Comparison of ENCODE assay signal across 10 mouse cellular contexts in genomic region chr15:99089069-99089468, GRCm38 (mm10). TPM values are rescaled to one million over a fixed set of nuclear protein-coding genes. Genes with fewer than 3 reads are reported as not detected.
DNase-seq lines count a peak whose midpoint lies in the region; ATAC-seq and TF ChIP-seq lines count a peak whose summit lies in the region.
"Had no signal": no experiment of that assay in that cellular context is flagged by ENCODE, and none has a peak within 500 bp of the region (broad histone marks: within the 10 kb centered on the region; RNA-seq: fewer than 3 reads in every experiment).

No protein-coding gene starts in this region.

- no peak for TF ChIP-seq CTCF in kidney, adult 2 months (conservative IDR thresholded peaks at IDR 0.05; ENCODE audit: insufficient read depth, insufficient read length, low read depth, low read length)

- H3K9ac ChIP-seq in kidney, embryonic 16.5 days (replicated peaks; ENCODE audit: low read length), result no peak overlapping the region
- H3K9ac ChIP-seq in embryonic facial prominence, embryonic 13.5 days, result no peak overlapping the region
- H3K9ac ChIP-seq in hindbrain, embryonic 14.5 days, result 0 out of 2 replicates have a peak overlapping the region, but pooled peaks have one; percentile 39
- H3K9ac ChIP-seq in midbrain, embryonic 14.5 days (replicated peaks; ENCODE audit: low read length), result 0 out of 2 replicates have a peak overlapping the region, but pooled peaks have one; percentile 23
- H3K9ac ChIP-seq: forebrain, postnatal 0 days had no signal

- WGBS in kidney, embryonic 16.5 days, result 5% methylated on average over 14 of the region's 14 CpGs
- WGBS in kidney, adult 2 months, result 54% methylated on average over 14 of the region's 14 CpGs
- WGBS in embryonic facial prominence, embryonic 13.5 days, result 9% methylated on average over 14 of the region's 14 CpGs
- WGBS in hindbrain, embryonic 14.5 days, result 9% methylated on average over 14 of the region's 14 CpGs
- WGBS in midbrain, embryonic 14.5 days, result 7% methylated on average over 14 of the region's 14 CpGs

- peaks cover 84% of the 10 kb centered on the region for H3K27me3 ChIP-seq in kidney, embryonic 16.5 days (ENCODE audit: insufficient read depth, low read length)
- no peaks in the 10 kb centered on the region for H3K27me3 ChIP-seq in kidney, adult 2 months (replicated peaks; ENCODE audit: control insufficient read depth, insufficient read depth, low read length)
- peaks cover 100% of the 10 kb centered on the region for H3K27me3 ChIP-seq in embryonic facial prominence, embryonic 13.5 days
- H3K27me3 ChIP-seq in hindbrain, embryonic 14.5 days (ENCODE audit: control insufficient read depth, insufficient read depth, low read length), result peaks cover 74% of the 10 kb centered on the region
- peaks cover 52% of the 10 kb centered on the region for H3K27me3 ChIP-seq in midbrain, embryonic 14.5 days (ENCODE audit: control insufficient read depth, insufficient read depth, low read length)
- H3K27me3 ChIP-seq: Patski had no signal

- H3K4me1 ChIP-seq in kidney, embryonic 16.5 days (ENCODE audit: insufficient read depth, low read length), result peaks cover 36% of the 10 kb centered on the region
- H3K4me1 ChIP-seq in kidney, adult 2 months (ENCODE audit: control insufficient read depth, insufficient read depth, low read length), result peaks cover 5% of the 10 kb centered on the region; the same call in 1 of the 2 replicates
- peaks cover 28% of the 10 kb centered on the region for H3K4me1 ChIP-seq in embryonic facial prominence, embryonic 13.5 days
- peaks cover 25% of the 10 kb centered on the region for H3K4me1 ChIP-seq in hindbrain, embryonic 14.5 days (replicated peaks; ENCODE audit: control insufficient read depth, insufficient read depth, low read length)
- peaks cover 26% of the 10 kb centered on the region for H3K4me1 ChIP-seq in midbrain, embryonic 14.5 days (ENCODE audit: control insufficient read depth, insufficient read depth, low read length)

- H3K27ac ChIP-seq in kidney, embryonic 16.5 days (ENCODE audit: low read length), result no peak overlapping the region
- no peak overlapping the region for H3K27ac ChIP-seq in kidney, adult 2 months (ENCODE audit: insufficient read depth, low read depth, low read length)
- H3K27ac ChIP-seq in embryonic facial prominence, embryonic 13.5 days, result no peak overlapping the region
- 0 out of 2 replicates have a peak overlapping the region, but pooled peaks have one; percentile 6 for H3K27ac ChIP-seq in hindbrain, embryonic 14.5 days
- H3K27ac ChIP-seq in midbrain, embryonic 14.5 days (replicated peaks; ENCODE audit: low read depth, low read length), result peak overlapping the region; percentile 65; the same call in 1 of the 2 replicates

- ATAC-seq in kidney, embryonic 16.5 days (ENCODE audit: low FRiP score, low TSS enrichment), result no peak; the same call in 1 of the 2 replicates
- no peak for ATAC-seq in embryonic facial prominence, embryonic 13.5 days (ENCODE audit: insufficient number of reproducible peaks, insufficient read depth, low FRiP score, low TSS enrichment, low read depth)
- no peak for ATAC-seq in hindbrain, embryonic 14.5 days (ENCODE audit: low FRiP score)
- no peak for ATAC-seq in midbrain, embryonic 14.5 days (ENCODE audit: low FRiP score, low TSS enrichment)

- no peaks in the 10 kb centered on the region for H3K36me3 ChIP-seq in kidney, embryonic 16.5 days (ENCODE audit: insufficient read depth, low read length)
- no peaks in the 10 kb centered on the region for H3K36me3 ChIP-seq in kidney, adult 2 months (ENCODE audit: control insufficient read depth, insufficient read depth, low read length)
- no peaks in the 10 kb centered on the region for H3K36me3 ChIP-seq in embryonic facial prominence, embryonic 13.5 days
- no peaks in the 10 kb centered on the region for H3K36me3 ChIP-seq in hindbrain, embryonic 14.5 days (replicated peaks; ENCODE audit: control insufficient read depth, insufficient read depth)
- no peaks in the 10 kb centered on the region for H3K36me3 ChIP-seq in midbrain, embryonic 14.5 days (ENCODE audit: control insufficient read depth, insufficient read depth, low read length)

- TF ChIP-seq POLR2A in kidney, adult 2 months (IDR thresholded peaks at IDR 0.05; ENCODE audit: low read depth, low read length), result no peak

- no peaks in the 10 kb centered on the region for H3K9me3 ChIP-seq in kidney, embryonic 16.5 days (ENCODE audit: low read length)
- H3K9me3 ChIP-seq in embryonic facial prominence, embryonic 13.5 days, result no peaks in the 10 kb centered on the region
- no peaks in the 10 kb centered on the region for H3K9me3 ChIP-seq in hindbrain, embryonic 14.5 days (ENCODE audit: control insufficient read depth, low read length)
- no peaks in the 10 kb centered on the region for H3K9me3 ChIP-seq in midbrain, embryonic 14.5 days (ENCODE audit: control insufficient read depth, low read length)

- peak overlapping the region; percentile 40; the same call in 1 of the 2 replicates for H3K4me3 ChIP-seq in kidney, embryonic 16.5 days (ENCODE audit: low read length)
- no peak overlapping the region for H3K4me3 ChIP-seq in kidney, adult 2 months (ENCODE audit: insufficient read depth, low read depth, low read length)
- H3K4me3 ChIP-seq in embryonic facial prominence, embryonic 13.5 days, result no peak overlapping the region
- no peak overlapping the region for H3K4me3 ChIP-seq in hindbrain, embryonic 14.5 days (replicated peaks; ENCODE audit: low read length)
- H3K4me3 ChIP-seq in midbrain, embryonic 14.5 days (replicated peaks; ENCODE audit: low read depth, low read length), result peak overlapping the region; percentile 8; the same call in 1 of the 2 replicates

- H3K4me2 ChIP-seq in kidney, embryonic 16.5 days (replicated peaks; ENCODE audit: low read depth, low read length), result peak overlapping the region; percentile 52
- 0 out of 2 replicates have a peak overlapping the region, but pooled peaks have one; percentile 53 for H3K4me2 ChIP-seq in embryonic facial prominence, embryonic 13.5 days
- peak overlapping the region; percentile 46; the same call in 1 of the 2 replicates for H3K4me2 ChIP-seq in hindbrain, embryonic 14.5 days (replicated peaks)
- H3K4me2 ChIP-seq in midbrain, embryonic 14.5 days (ENCODE audit: low read length), result peak overlapping the region; percentile 46

- DNase-seq in kidney, adult 2 months, result no peak
- DNase-seq in hindbrain, embryonic 14.5 days (ENCODE audit: low spot score), result no peak
- no peak for DNase-seq in midbrain, embryonic 14.5 days
- DNase-seq in cerebellum, adult 11 months, result no peak
- DNase-seq in lung, postnatal 25 days (ENCODE audit: low spot score), result no peak
- DNase-seq: forebrain, postnatal 0 days had no signal

RNA-seq across cellular contexts. Expression of gene C1ql4, which starts 1.5 kb away (rescaled TPM):
- polyA plus RNA-seq in kidney, embryonic 16.5 days (2015; fragmentation: Nextera tagmentation; extraction: Ambion mirVana), result 0.94 and 1.2 TPM in 2 replicates
- polyA plus RNA-seq in kidney, adult 2 months (2012; rRNA removed), result 0.44 and 0.61 TPM in 2 replicates
- 0.22 TPM in 1 of 2 replicates, not detected in the other for polyA plus RNA-seq in embryonic facial prominence, embryonic 13.5 days (2015; fragmentation: Nextera tagmentation; extraction: Ambion mirVana)
- polyA plus RNA-seq in hindbrain, embryonic 14.5 days (2014; fragmentation: Nextera tagmentation; extraction: Ambion mirVana), result 4.7 and 6.6 TPM in 2 replicates
- 13.2 and 13.7 TPM in 2 replicates for polyA plus RNA-seq in midbrain, embryonic 14.5 days (2014; fragmentation: Nextera tagmentation; extraction: Ambion mirVana)
- polyA plus RNA-seq: limb, embryonic 14.5 days had no signal

RNA-seq across cellular contexts. Expression of gene Dnajc22, which starts 3.9 kb away (rescaled TPM):
- 8.0 and 10.0 TPM in 2 replicates for polyA plus RNA-seq in kidney, embryonic 16.5 days (2015; fragmentation: Nextera tagmentation; extraction: Ambion mirVana)
- polyA plus RNA-seq in kidney, adult 2 months (2012; rRNA removed), result 49.9 and 53.4 TPM in 2 replicates
- polyA plus RNA-seq in embryonic facial prominence, embryonic 13.5 days (2015; fragmentation: Nextera tagmentation; extraction: Ambion mirVana), result 0.44 and 0.52 TPM in 2 replicates
- 0.52 and 1.0 TPM in 2 replicates for polyA plus RNA-seq in hindbrain, embryonic 14.5 days (2014; fragmentation: Nextera tagmentation; extraction: Ambion mirVana)
- polyA plus RNA-seq in midbrain, embryonic 14.5 days (2014; fragmentation: Nextera tagmentation; extraction: Ambion mirVana), result 0.71 and 1.6 TPM in 2 replicates

RNA-seq across cellular contexts. Expression of gene Troap, which starts 14.7 kb away (rescaled TPM):
- polyA plus RNA-seq in kidney, embryonic 16.5 days (2015; fragmentation: Nextera tagmentation; extraction: Ambion mirVana), result 35.8 and 45.8 TPM in 2 replicates
- 0.29 and 0.33 TPM in 2 replicates for polyA plus RNA-seq in kidney, adult 2 months (2012; rRNA removed)
- 30.9 and 41.1 TPM in 2 replicates for polyA plus RNA-seq in embryonic facial prominence, embryonic 13.5 days (2015; fragmentation: Nextera tagmentation; extraction: Ambion mirVana)
- 3.7 and 4.0 TPM in 2 replicates for polyA plus RNA-seq in hindbrain, embryonic 14.5 days (2014; fragmentation: Nextera tagmentation; extraction: Ambion mirVana)
- polyA plus RNA-seq in midbrain, embryonic 14.5 days (2014; fragmentation: Nextera tagmentation; extraction: Ambion mirVana), result 3.9 and 4.9 TPM in 2 replicates

RNA-seq across cellular contexts. Expression of gene Prph, which starts 34.1 kb away (rescaled TPM):
- 3.3 and 5.8 TPM in 2 replicates for polyA plus RNA-seq in kidney, embryonic 16.5 days (2015; fragmentation: Nextera tagmentation; extraction: Ambion mirVana)
- 1.7 and 3.2 TPM in 2 replicates for polyA plus RNA-seq in kidney, adult 2 months (2012; rRNA removed)
- polyA plus RNA-seq in embryonic facial prominence, embryonic 13.5 days (2015; fragmentation: Nextera tagmentation; extraction: Ambion mirVana), result 1.8 and 7.1 TPM in 2 replicates
- polyA plus RNA-seq in hindbrain, embryonic 14.5 days (2014; fragmentation: Nextera tagmentation; extraction: Ambion mirVana), result 77.9 and 79.5 TPM in 2 replicates
- polyA plus RNA-seq in midbrain, embryonic 14.5 days (2014; fragmentation: Nextera tagmentation; extraction: Ambion mirVana), result 11.7 and 15.5 TPM in 2 replicates

RNA-seq across cellular contexts. Expression of gene Spats2, which starts 36.6 kb away (rescaled TPM):
- polyA plus RNA-seq in kidney, embryonic 16.5 days (2015; fragmentation: Nextera tagmentation; extraction: Ambion mirVana), result 42.1 and 42.9 TPM in 2 replicates
- 8.6 and 10.0 TPM in 2 replicates for polyA plus RNA-seq in kidney, adult 2 months (2012; rRNA removed)
- 44.1 and 51.0 TPM in 2 replicates for polyA plus RNA-seq in embryonic facial prominence, embryonic 13.5 days (2015; fragmentation: Nextera tagmentation; extraction: Ambion mirVana)
- polyA plus RNA-seq in hindbrain, embryonic 14.5 days (2014; fragmentation: Nextera tagmentation; extraction: Ambion mirVana), result 33.7 and 33.8 TPM in 2 replicates
- polyA plus RNA-seq in midbrain, embryonic 14.5 days (2014; fragmentation: Nextera tagmentation; extraction: Ambion mirVana), result 36.2 and 41.6 TPM in 2 replicates

Comparison
In these comparisons a context has a peak if more than half of its experiments do, and no peak if none do; other contexts are left out.
1. H3K4me3 ChIP-seq: peak in kidney, embryonic 16.5 days (single experiment) and midbrain, embryonic 14.5 days (single experiment); none in kidney, adult 2 months (single experiment), embryonic facial prominence, embryonic 13.5 days (single experiment) and hindbrain, embryonic 14.5 days (single experiment).
2. H3K27ac ChIP-seq: peak in hindbrain, embryonic 14.5 days (single experiment) and midbrain, embryonic 14.5 days (single experiment); none in kidney, embryonic 16.5 days (single experiment), kidney, adult 2 months (single experiment) and embryonic facial prominence, embryonic 13.5 days (single experiment).
3. H3K9ac ChIP-seq: peak in hindbrain, embryonic 14.5 days (single experiment) and midbrain, embryonic 14.5 days (single experiment); none in kidney, embryonic 16.5 days (single experiment) and embryonic facial prominence, embryonic 13.5 days (single experiment).
4. Peak in every context shown above with its lines, with median percentiles within 50 percentile points of each other: H3K4me2 ChIP-seq.